Mouse (Mus musculus) spleen, postnatal 10 days (tissue): ENCODE results near the gene Hoxb5.
A peak's percentile ranks its signal among the peaks of the same experiment; 100 is the strongest.

Experiments
- DNase-seq, 2 experiments: peaks; one replicate each; pipeline ENCODE4 v3.0.0; 2021 to 2022; ENCODE audit warnings: low spot score in 2 of 2

The Hoxb5 gene

DNA sequence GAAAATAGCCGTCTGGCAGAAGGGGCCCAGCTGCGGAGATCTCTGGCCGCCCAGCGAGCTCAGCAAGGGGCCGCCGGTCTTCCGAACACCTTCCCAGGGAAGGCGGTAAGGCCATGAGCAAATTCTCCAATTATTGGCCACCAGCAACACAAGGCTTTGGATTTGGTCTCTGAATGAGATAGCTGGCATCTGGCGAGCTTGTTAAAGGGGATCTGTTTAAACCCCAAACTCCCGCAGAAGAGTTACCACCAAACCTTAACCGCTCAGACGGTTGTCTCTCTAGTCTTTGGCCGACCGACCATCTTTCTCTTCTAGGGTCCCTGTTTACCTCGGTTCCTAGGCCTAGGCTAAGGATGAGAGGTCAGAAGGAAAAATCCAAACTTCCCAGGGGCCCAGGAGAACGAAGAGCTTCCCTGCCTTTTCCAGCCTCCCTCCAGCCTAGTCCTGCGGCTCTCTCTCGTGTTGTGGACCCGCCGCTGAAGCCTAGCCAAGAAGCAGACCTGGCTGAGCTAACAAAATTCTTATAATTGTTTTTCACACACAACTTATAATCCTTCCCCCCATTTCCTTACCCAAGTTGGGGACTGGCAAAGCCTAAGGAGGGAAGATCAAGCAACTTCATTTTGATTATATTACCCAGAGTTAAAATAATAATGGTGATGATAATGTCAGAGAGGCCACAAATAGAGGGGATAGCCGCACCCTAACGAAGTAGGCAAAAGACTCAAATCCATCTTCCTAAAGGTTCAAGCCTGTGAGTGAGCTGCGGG, 570 bp upstream of the Hoxb5 start:
- DNase-seq: no peak

DNA sequence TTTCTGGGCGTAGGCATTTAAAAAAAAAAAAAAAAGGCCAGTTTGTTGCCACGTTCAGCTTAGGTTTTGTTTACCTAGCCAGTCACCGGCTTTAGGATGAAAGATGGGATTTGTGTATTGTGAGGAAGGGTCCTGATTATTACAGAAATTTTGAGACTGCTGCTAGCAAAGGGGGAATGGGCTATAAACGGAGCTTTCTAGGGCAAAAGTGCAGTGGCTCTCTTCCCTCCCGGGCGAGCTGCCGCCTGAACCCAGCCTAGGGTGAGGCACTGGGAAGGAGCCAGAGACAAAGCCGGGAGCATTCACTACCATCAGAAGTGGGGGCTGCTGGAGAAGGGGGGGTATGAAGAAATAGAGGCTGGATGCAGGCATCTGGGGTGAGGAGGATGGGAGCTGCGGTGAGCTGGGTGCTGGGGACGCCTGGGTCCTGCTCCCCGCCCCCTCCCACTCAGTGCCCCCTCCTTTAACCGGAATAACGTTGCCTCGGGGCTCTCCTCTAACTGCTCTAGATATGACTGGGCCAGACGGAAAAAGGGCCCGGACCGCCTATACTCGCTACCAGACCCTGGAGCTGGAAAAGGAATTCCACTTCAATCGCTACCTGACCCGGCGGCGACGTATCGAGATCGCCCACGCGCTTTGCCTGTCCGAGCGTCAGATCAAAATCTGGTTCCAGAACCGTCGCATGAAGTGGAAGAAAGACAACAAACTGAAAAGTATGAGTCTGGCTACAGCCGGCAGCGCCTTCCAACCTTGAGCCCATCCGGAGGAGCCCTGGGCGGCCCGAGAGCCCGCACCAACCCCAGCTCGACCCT, 1.5 kb downstream of the Hoxb5 start:
- DNase-seq: no peak

DNA sequence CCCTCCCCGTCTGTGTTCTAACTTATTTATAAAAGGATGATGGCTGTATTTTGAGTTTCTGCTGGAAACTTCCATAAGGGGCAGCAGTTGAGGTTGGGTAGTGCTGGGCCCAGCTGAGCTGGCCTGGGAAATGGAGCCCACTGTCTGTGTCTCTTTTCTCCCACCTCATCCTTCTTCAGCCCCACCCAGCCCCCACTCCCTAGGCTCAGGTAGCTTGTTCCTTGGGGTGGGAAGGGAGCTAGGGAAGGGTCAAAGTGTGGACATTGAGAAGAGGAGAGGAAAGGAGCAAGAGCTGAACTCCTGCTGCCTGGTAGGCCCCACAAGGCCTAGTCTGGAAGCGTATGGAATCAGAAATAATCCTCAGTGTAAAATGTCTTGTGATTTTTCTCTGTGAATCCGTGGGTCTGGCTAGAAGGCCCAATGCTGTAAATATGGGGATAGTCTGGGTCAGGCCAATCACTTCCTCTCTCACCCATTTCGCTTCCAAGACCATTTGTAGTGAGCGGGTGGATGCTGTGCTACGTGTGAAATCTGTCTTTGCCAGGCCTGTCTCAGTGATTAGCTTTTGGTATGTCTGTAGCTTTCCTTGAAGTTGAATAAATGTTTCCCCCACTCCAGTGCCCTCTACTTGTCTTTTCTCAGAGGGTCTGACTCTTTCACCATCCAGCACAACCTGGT, 2.5 kb downstream of the Hoxb5 start:
- DNase-seq: no peak

GRCm38 (mm10) chr11:96306183-96306907, 3.2 kb downstream of the Hoxb5 start:
- no peak for DNase-seq

GRCm38 (mm10) chr11:96306908-96307269, 3.8 kb downstream of the Hoxb5 start:
- no peak for DNase-seq

GRCm38 (mm10) chr11:96308763-96309162, 5.6 kb downstream of the Hoxb5 start:
- DNase-seq: no peak

DNA sequence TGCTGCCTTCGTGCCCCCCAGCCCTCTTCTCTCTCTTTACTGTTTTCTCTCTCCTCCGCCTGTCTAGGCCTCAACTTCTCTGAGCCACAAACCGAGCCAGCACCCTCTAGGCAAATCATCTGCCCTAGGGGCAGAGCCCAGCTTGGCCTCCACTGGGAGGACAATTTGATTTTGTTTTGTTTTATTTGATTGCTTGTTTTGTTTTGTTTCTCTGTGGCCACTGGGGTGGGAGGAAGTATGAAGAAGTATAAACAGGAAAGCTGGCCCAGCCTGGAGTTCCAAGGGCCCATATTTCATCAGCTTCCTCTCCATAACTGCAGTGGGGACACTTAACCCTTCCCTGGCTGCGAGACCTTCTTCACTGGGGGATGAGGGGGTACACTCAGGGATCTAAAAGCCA, 6.2 kb downstream of the Hoxb5 start:
- DNase-seq: no peak

DNA sequence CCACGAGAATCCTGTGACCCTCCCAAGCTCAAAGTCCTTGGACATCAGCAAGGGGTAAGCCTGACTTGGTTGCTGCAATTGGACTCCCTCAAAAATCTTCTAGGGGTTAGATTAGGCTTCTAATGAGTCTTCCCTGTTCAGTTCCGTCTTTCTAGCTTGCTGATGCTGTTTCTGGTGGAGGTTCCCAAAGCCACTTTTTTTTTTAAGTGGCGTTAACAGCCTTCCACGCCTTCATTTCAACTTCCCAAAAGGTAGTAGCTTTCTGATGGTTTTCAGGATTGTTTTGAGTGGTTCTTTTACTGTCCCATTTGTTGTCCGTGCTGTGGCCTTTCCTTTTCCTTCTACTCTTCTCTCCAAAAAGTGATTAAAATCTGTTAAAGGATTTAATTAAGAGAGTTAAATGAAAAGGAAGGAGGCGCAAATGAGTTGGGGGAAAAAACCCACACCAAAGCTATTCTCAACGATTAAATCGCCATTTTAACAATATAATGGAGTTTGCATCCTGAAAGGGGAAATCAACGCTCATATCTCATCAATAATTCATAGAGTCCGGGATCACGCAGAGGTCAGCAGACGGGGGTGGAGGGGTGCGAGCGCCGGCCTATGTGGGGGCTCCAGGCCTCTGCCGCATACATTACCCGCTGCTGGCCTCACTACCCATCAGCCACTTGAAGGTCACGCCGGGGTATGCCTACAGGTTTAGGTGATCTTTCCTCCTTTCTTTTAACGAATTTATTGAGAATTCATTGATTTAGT, 7.2 kb downstream of the Hoxb5 start:
- DNase-seq: no peak

DNA sequence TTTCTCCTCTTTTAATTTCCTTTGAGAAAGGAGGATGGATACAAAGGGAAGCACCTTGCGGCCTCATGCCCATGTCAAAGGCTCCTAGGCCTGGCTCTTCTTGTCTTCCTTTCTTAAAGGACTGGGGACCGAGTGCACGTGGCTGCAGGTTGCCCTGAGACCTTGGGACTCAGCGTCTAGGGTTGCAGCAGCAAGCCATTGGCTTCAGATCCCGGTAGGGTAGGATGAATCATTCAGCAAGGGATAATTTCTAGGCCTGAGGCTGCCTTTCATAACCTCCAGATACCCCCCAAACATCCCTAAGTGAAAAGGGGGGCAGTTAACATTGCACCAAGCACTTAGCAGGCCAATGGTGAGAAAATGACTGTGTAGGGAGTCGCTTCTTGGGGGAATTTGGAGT, 8.0 kb downstream of the Hoxb5 start:
- DNase-seq: no peak

- peak in 1 of 2 experiments; percentile 54 for DNase-seq
Measured at GRCm38 (mm10) chr11:96311520-96312417, 8.6 kb downstream of the Hoxb5 start.

GRCm38 (mm10) chr11:96313134-96313533, 10.0 kb downstream of the Hoxb5 start:
- DNase-seq: no peak

DNA sequence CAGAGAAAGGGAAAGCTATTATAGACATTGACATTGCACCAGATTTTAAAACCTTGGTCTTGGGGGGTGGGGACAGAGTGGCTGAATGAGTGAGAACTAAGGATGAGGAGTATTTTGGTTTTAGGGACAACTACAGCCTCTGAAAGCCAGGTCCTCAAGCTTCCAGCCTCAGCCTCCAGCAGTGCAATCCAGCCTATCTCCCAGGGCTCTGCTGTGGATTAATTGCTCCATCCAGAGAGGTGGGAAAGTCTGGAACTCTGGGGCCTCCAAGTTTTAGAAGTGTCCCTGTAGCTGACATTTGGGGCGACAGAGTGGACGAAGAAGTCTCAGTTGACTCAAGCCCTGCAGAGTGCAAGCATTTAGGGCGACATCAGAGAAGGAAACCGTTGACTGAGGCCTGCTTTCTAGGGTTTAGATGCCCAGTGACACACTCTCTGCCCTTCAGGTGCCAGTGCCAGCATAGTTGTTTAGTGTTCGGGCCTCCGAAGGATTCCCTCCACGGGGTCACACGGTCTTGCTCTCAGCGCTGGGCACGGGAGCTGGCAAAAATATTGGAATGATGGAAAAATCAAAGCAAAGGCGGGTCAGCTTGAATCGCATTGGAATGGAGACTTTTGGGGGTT, 10.8 kb downstream of the Hoxb5 start:
- no peak for DNase-seq

GRCm38 (mm10) chr11:96314671-96315343, 11.7 kb downstream of the Hoxb5 start:
- no peak for DNase-seq

DNA sequence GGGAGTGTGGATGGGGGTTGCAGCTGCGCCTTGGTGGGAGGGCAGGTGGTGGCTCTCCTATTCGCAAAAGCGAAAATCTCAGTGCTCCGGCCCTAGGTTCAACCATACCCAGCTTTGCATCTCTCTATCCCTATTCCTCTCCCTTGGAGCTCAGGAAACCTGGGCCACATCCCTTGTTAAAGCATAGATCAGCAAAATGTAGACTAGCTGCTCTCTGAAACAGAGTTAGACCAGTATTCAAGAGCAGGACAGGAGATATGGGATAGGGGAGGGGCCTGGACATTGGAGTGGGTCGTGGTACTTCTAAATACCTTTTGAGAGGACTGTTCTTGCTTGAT, 12.2 kb downstream of the Hoxb5 start:
- no peak for DNase-seq

DNA sequence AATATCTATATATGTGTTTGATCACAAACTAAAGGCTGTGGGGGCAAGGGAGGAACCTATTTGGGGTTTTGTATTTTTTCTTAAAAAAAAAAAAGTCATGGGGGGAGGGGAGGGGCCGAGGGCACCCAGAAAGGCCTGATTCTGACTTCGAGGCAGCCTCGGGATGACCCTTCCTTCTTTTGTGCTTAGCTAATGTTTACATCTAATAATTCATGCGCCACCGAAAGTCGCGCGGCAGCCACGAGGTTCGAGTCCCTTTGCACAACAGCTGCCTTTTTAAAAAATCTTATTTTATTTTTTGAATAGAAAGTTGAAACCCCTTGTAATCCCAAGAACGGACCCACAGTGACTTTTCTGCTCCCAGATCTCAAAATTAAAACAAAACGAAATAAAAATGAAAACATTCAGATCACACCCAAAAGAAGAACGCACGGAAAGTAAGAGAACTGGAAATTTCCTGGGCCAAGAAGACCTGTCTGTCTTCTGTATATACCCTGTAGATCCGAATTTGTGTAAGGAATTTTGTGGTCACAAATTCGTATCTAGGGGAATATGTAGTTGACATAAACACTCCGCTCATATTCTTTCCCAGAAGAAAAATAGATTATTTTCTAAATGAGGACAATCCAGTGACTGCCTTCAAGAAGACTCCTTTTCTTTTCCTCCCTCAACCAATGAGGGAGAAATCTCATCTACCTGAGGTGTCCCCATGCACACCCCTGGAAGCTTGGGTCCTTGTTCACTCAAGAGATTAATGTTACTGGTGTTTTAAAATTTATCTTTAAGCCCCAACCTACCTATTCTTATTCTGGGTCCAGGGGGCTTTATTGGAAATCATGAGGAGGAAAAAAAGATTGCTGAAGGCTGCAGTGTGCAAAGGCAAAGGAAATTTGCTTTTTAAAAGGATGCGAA, 13.8 kb downstream of the Hoxb5 start:
- no peak for DNase-seq

DNA sequence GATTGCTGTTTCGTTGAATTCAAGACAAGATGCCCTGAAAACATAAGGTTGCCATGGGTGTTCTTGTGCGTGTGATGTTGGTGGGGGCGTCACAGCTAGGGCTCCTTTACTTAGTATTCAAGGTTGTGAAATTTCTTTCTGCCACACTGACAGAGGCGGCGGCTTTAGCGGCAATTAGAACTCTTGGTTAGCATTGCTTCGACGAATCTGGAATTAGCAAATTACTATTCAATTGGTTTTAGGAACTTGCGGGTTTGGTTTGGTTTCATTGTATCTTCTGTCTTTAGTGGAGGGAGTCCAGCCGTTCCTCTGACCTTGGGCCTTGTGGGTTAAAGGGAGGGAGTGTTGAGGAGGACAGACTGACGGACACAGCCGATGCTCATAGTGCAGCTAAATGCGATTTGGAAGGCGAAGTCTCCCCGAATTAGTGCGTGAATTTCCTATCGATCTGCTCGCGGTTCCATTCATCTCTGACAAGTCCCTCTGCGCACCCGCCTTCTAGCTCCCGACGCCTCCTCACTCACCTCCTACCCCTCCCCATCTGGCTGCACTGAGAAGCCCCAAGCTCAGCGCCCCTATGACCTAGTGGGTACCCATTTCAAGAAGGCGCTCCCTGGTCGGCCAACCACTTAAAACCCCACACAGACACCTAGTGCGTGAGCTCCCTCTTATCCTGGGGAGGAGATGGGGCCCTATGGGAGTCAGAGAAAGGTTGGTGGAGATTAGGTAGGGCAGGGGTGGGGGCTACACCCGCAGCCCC, 14.7 kb downstream of the Hoxb5 start, which contains the start of gene Hoxb4:
Gene Hoxb4 (plus strand): TSS at position 660 of the 760 bp plus-strand sequence.
- DNase-seq: no peak

GRCm38 (mm10) chr11:96318368-96319070, 15.4 kb downstream of the Hoxb5 start:
- peak in 1 of 2 experiments; percentile 45 for DNase-seq
